Mouse (Mus musculus) liver, embryonic 13.5 days (tissue): ENCODE results near the gene 6430548M08Rik. TPM values are rescaled to one million over a fixed set of nuclear protein-coding genes. Genes with fewer than 3 reads are reported as not detected.

ENCODE experiments used
- ATAC-seq: fragments of 200-750 bp; cut with Nextera tagmentation; 2 replicates; pipeline ENCODE4 v1.8.0; 2017; ENCODE audit warnings: low read depth, mild to moderate bottlenecking, moderate number of reproducible peaks, moderate library complexity
- DNase-seq: peaks from one replicate; pipeline ENCODE4 v3.0.0; 2022
- H3K27ac ChIP-seq: fragments of 300-500 bp; sonication (generic); 2 replicates; pipeline ENCODE4 v1.5.1; 2015; ENCODE audit warnings: moderate library complexity, mild to moderate bottlenecking, inconsistent platforms
- H3K27me3 ChIP-seq: fragments of 300-500 bp; sonication (generic); 2 replicates; pipeline ENCODE4 v1.6.1; 2015; ENCODE audit warnings: mild to moderate bottlenecking, inconsistent platforms
- H3K36me3 ChIP-seq: fragments of 300-500 bp; sonication (generic); 2 replicates; pipeline ENCODE4 v1.6.1; 2015; ENCODE audit warnings: mild to moderate bottlenecking, inconsistent platforms
- H3K4me1 ChIP-seq: fragments of 300-500 bp; sonication (generic); replicated peaks from 2 replicates; pipeline ENCODE4 v1.6.1; 2015; ENCODE audit warnings: inconsistent platforms
- H3K4me2 ChIP-seq: fragments of 300-500 bp; sonication (generic); 2 replicates; pipeline ENCODE4 v1.6.1; 2015; ENCODE audit warnings: inconsistent platforms, mild to moderate bottlenecking, moderate library complexity
- H3K4me3 ChIP-seq: fragments of 300-500 bp; sonication (generic); replicated peaks from 2 replicates; pipeline ENCODE4 v1.5.1; 2015; ENCODE audit warnings: mild to moderate bottlenecking, inconsistent platforms
- H3K9ac ChIP-seq: fragments of 300-500 bp; sonication (generic); 2 replicates; pipeline ENCODE4 v1.6.1; 2015; ENCODE audit warnings: mild to moderate bottlenecking, inconsistent platforms
- H3K9me3 ChIP-seq: fragments of 300-500 bp; sonication (generic); replicated peaks from 2 replicates; pipeline ENCODE4 v1.6.1; 2016; ENCODE audit warnings: inconsistent platforms
- WGBS: fragments of 180-500 bp; shearing (Covaris S2); methylation state at CpG from one replicate; pipeline ENCODE4 v1.1.7; 2015; ENCODE audit not compliant: insufficient replicate concordance; 5-methylcytosine and 5-hydroxymethylcytosine counted together
- polyA plus RNA-seq: library from polyadenylated mRNA; unstranded; fragments of >200 nt; fragmentation: Nextera tagmentation; extraction: Ambion mirVana; gene quantifications from 2 replicates; pipeline ENCODE4 v1.2.1, GENCODE M21; 2015

Gene 6430548M08Rik
- polyA plus RNA-seq, 1 experiment from 2014 or later, result 1.8 TPM

- 30% methylated on average over 12 of the region's 12 CpGs for WGBS
- Histone ChIP-seq H3K9me3 (no peaks in the 10 kb centered on the region), H3K27ac (no peak overlapping the region), H3K27me3 (no peaks in the 10 kb centered on the region), H3K4me3 (no peak overlapping the region), H3K9ac (no peak overlapping the region), H3K36me3 (no peaks in the 10 kb centered on the region), H3K4me2 (no peak overlapping the region), H3K4me1 (no peaks in the 10 kb centered on the region)
- DNase-seq (no peak), ATAC-seq (no peak)
These were observed 30.8 kb downstream of the 6430548M08Rik start for GRCm38 (mm10) chr8:120144652-120145301.

DNA sequence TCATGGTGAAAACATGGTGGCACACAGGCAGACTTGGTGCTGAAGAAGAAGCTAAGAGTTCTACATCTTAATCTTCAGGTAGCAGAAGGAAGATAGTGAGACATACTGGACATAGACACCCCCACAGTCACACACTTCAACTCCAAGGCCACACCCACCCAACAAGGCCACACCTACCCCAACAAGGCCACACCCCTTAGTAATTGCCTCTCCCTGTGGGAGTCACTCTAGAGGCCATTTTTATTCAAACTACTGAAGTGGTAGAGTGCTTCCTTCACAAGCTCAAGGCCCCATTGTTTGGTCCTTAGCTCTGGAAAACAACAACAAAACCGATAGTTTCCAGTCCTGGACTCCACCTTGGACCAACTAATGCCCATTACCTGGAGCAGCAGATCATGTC, 32.1 kb downstream of the 6430548M08Rik start:
- 46% methylated on average over 1 of the region's 1 CpGs for WGBS
- Histone ChIP-seq H3K4me2 (no peak overlapping the region), H3K4me3 (no peak overlapping the region), H3K9ac (no peak overlapping the region), H3K9me3 (no peaks in the 10 kb centered on the region), H3K27ac (no peak overlapping the region), H3K27me3 (no peaks in the 10 kb centered on the region), H3K4me1 (no peaks in the 10 kb centered on the region), H3K36me3 (no peaks in the 10 kb centered on the region)
- DNase-seq, result no peak
- ATAC-seq, result no peak

DNA sequence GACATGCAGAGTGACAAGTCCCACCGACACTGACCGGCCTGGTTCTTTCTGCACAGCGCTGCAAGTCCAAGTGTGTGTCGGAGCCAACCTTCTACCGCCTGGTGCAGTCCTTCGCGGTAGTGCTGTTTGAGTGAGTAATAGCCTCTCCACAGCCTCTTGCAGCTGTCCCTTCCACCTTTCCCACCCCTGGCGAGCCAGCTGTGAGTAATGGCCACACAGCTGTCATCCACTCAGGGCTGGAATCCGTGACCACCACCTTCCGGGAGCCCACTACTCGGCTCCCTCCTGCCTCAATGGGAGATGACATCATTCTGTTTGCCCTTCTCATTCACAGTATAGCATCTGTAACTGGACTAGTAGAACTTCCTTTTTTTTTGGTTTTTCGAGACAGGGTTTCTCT, 36.1 kb downstream of the 6430548M08Rik start:
- DNase-seq (no peak), ATAC-seq (no peak)
- WGBS, result 36% methylated on average over 12 of the region's 12 CpGs
- H3K27me3 ChIP-seq, result no peaks in the 10 kb centered on the region
- no peak overlapping the region for H3K27ac ChIP-seq
- H3K36me3 ChIP-seq, result no peaks in the 10 kb centered on the region
- no peaks in the 10 kb centered on the region for H3K4me1 ChIP-seq
- H3K4me2 ChIP-seq, result no peak overlapping the region
- H3K4me3 ChIP-seq, result no peak overlapping the region
- no peaks in the 10 kb centered on the region for H3K9me3 ChIP-seq
- no peak overlapping the region for H3K9ac ChIP-seq

- Histone ChIP-seq H3K36me3 (no peaks in the 10 kb centered on the region), H3K9ac (no peak overlapping the region), H3K27me3 (no peaks in the 10 kb centered on the region), H3K9me3 (no peaks in the 10 kb centered on the region), H3K4me2 (no peak overlapping the region), H3K4me3 (no peak overlapping the region), H3K27ac (no peak overlapping the region), H3K4me1 (no peaks in the 10 kb centered on the region)
- DNase-seq (no peak), ATAC-seq (no peak)
- 66% methylated on average over 9 of the region's 9 CpGs for WGBS
These were observed 37.2 kb downstream of the 6430548M08Rik start for GRCm38 (mm10) chr8:120151151-120151550.

GRCm38 (mm10) chr8:120152636-120153035, 38.7 kb downstream of the 6430548M08Rik start:
- no peak overlapping the region for H3K4me2 ChIP-seq
- H3K4me3 ChIP-seq, result no peak overlapping the region
- H3K27ac ChIP-seq, result no peak overlapping the region
- H3K9me3 ChIP-seq, result no peaks in the 10 kb centered on the region
- no peak overlapping the region for H3K9ac ChIP-seq
- H3K36me3 ChIP-seq, result no peaks in the 10 kb centered on the region
- no peaks in the 10 kb centered on the region for H3K4me1 ChIP-seq
- DNase-seq (no peak), ATAC-seq (no peak)
- no peaks in the 10 kb centered on the region for H3K27me3 ChIP-seq
- WGBS, result 22% methylated on average over 7 of the region's 7 CpGs

DNA sequence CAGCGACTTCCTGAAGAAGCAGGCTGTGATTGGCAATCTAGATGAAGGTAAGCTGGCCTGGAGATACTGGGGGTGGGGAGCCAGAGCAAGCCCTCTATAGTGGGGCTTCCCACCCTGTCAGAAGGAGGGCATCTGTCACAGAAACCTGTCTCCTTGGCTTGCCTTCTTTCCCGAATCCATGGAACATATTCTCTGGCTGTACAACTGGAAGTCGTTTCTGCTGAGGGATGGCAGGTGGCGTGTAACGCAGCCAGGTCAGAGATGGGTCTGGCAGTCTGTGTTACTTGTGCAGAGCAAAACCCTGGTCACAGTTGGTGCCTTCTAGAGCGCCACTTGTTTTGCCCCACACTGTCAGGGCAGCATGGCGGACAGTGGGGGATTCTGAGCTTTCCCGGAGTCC, 46.4 kb downstream of the 6430548M08Rik start:
- DNase-seq, result no peak
- ATAC-seq, result no peak
- 61% methylated on average over 8 of the region's 8 CpGs for WGBS
- H3K36me3 ChIP-seq, result no peaks in the 10 kb centered on the region
- no peaks in the 10 kb centered on the region for H3K9me3 ChIP-seq
- no peak overlapping the region for H3K4me3 ChIP-seq
- no peak overlapping the region for H3K27ac ChIP-seq
- H3K4me1 ChIP-seq, result no peaks in the 10 kb centered on the region
- no peak overlapping the region for H3K9ac ChIP-seq
- no peak overlapping the region for H3K4me2 ChIP-seq
- H3K27me3 ChIP-seq, result peaks cover 6% of the 10 kb centered on the region; the same call in 1 of the 2 replicates

DNA sequence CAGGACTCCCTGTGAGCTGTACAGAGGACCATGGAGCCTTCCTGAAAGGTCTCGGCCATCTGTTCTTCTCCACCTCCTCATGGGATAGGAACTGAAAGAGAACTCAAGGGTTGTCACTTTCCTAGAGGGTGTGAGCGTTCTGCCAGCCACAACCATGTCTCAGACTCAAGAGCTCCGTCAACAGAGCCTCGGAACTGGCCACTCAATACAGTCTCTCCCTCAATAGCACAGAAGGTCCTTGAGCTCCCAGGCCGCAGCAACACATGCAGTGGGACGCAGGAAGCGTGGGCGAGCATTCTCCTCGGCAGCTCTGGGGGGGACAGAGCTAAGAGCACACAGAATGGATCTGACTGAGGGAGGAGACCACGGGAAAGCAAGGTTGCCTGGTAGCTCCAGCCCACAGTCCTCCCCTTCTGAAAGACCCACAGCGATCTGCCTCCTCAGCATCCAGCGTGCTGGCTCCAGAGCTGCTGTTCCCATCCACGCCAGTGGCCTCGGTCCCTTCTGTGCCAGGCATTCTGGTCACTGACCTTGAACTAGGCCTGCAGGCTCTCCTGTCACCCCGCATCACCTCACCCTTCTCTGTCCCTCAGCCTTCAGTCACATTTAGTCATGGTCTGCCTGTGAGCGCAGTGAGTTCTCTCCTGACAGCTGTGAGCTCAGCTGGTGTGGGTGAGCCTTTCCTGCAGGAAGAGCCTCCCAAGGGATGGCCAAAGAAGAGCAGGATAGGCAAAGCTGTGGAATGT, 47.9 kb downstream of the 6430548M08Rik start:
- WGBS, result 65% methylated on average over 16 of the region's 16 CpGs
- no peak overlapping the region for H3K4me2 ChIP-seq

GRCm38 (mm10) chr8:120162404-120162752, 48.4 kb downstream of the 6430548M08Rik start:
- WGBS, result 51% methylated on average over 5 of the region's 5 CpGs
- no peak overlapping the region for H3K4me3 ChIP-seq
- H3K4me1 ChIP-seq, result no peaks in the 10 kb centered on the region
- DNase-seq (no peak), ATAC-seq (no peak)
- no peak overlapping the region for H3K9ac ChIP-seq
- H3K36me3 ChIP-seq, result no peaks in the 10 kb centered on the region
- no peak overlapping the region for H3K4me2 ChIP-seq
- no peak overlapping the region for H3K27ac ChIP-seq
- no peaks in the 10 kb centered on the region for H3K9me3 ChIP-seq
- H3K27me3 ChIP-seq, result peaks cover 13% of the 10 kb centered on the region

More for the DNA sequence above, 47.9 kb downstream of the 6430548M08Rik start:
- Histone ChIP-seq H3K36me3 (no peaks in the 10 kb centered on the region), H3K9ac (no peak overlapping the region), H3K9me3 (no peaks in the 10 kb centered on the region), H3K4me1 (no peaks in the 10 kb centered on the region), H3K27me3 (peaks cover 10% of the 10 kb centered on the region; the same call in 1 of the 2 replicates), H3K27ac (no peak overlapping the region), H3K4me3 (no peak overlapping the region)
- DNase-seq, result no peak
- ATAC-seq, result no peak

DNA sequence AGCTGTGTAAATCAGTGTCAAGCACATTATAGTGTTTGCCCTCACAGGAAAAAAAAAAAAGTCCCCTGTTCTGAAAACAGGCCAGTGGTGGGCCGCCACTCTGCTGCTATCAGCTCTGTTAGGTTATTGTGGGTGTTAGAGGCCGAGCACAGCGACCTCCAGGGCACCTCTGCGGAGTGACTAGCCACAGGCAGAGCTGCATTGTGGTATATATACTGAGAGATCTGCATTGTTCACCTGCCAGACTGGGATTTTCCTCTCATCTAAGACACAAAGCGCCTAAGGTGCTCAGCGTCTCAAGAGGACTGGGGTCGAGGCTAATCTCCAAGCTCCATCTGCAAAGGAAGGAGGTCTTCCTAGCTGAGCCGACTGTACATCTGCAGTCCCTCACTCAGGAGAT, 49.4 kb downstream of the 6430548M08Rik start:
- no peak overlapping the region for H3K4me3 ChIP-seq
- H3K36me3 ChIP-seq, result no peaks in the 10 kb centered on the region
- no peak overlapping the region for H3K4me2 ChIP-seq
- no peaks in the 10 kb centered on the region for H3K4me1 ChIP-seq
- H3K9me3 ChIP-seq, result no peaks in the 10 kb centered on the region
- H3K9ac ChIP-seq, result no peak overlapping the region
- 56% methylated on average over 8 of the region's 8 CpGs for WGBS
- ATAC-seq (no peak), DNase-seq (no peak)
- H3K27me3 ChIP-seq, result peaks cover 23% of the 10 kb centered on the region
- H3K27ac ChIP-seq, result no peak overlapping the region

DNA sequence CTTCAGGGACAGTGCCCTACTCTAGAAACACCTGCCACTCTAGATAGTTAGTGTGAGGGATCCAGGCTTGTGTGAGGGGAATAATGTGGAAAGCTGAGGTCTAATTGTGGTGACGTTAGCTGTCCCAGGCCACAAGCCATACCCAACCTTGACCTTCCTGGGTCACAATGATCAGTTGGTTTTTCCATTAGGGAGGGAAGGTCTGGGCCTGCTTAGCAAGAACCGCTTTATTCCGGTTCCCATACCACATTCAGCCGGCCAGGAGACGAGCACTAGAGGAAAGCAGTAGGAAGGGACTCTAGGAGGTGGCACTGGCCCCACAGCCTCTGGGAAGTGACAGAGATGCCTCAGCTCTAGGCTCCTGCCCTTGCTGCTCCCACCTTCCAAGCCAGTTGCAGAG, 50.1 kb downstream of the 6430548M08Rik start:
- no peaks in the 10 kb centered on the region for H3K36me3 ChIP-seq
- ATAC-seq (no peak), DNase-seq (no peak)
- H3K9ac ChIP-seq, result no peak overlapping the region
- WGBS, result 81% methylated on average over 5 of the region's 5 CpGs
- no peaks in the 10 kb centered on the region for H3K9me3 ChIP-seq
- no peak overlapping the region for H3K27ac ChIP-seq
- H3K4me1 ChIP-seq, result no peaks in the 10 kb centered on the region
- H3K4me2 ChIP-seq, result no peak overlapping the region
- H3K27me3 ChIP-seq, result peaks cover 29% of the 10 kb centered on the region
- H3K4me3 ChIP-seq, result no peak overlapping the region

DNA sequence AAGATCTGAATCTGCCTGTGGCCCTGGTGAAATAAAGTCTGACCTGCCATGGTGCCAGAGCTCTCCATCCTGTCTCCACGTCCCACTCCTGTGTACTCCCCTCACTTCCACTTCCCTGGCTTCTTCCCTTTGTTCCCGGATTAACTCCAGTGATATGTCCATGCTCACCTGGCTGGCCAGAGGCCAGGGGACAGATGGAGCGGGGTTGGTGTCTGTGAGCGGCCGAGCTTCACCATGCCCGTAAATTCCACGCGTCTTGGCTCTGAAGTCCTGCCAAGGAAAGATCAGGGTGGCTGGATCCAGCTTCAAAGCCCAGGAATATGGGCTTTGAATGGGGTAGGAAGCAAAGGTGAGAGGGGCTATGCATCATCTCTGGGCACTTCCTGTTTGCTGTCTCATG, 53.2 kb downstream of the 6430548M08Rik start:
- 76% methylated on average over 8 of the region's 8 CpGs for WGBS
- H3K4me1 ChIP-seq, result no peaks in the 10 kb centered on the region
- no peak overlapping the region for H3K4me3 ChIP-seq
- DNase-seq (no peak), ATAC-seq (no peak)
- no peak overlapping the region for H3K9ac ChIP-seq
- no peak overlapping the region for H3K27ac ChIP-seq
- no peak overlapping the region for H3K4me2 ChIP-seq
- H3K27me3 ChIP-seq, result peaks cover 37% of the 10 kb centered on the region
- H3K36me3 ChIP-seq, result no peaks in the 10 kb centered on the region
- H3K9me3 ChIP-seq, result no peaks in the 10 kb centered on the region

DNA sequence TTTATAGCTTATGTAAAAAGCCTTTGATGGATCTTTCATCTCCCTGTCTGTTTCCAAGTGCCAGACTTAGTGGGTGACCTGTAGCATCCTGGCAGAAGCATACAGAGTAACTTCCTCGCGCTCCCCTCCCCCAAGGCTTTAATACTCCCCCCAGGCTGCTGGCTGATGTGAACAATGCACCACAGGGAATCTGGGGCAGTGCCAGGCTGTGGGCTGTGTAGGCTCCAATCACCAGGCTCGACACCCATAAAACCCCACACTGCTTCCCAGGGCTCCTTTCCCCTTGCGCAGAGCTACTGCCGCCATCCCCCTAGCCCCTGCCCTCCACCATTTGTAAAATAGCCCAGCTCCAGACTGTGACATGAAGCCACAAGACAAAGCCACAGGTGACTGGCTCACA, 53.9 kb downstream of the 6430548M08Rik start:
- no peak overlapping the region for H3K4me2 ChIP-seq
- H3K36me3 ChIP-seq, result no peaks in the 10 kb centered on the region
- peaks cover 37% of the 10 kb centered on the region for H3K27me3 ChIP-seq
- no peak overlapping the region for H3K4me3 ChIP-seq
- ATAC-seq (no peak), DNase-seq (no peak)
- no peaks in the 10 kb centered on the region for H3K4me1 ChIP-seq
- H3K9ac ChIP-seq, result no peak overlapping the region
- 47% methylated on average over 5 of the region's 5 CpGs for WGBS
- no peak overlapping the region for H3K27ac ChIP-seq
- H3K9me3 ChIP-seq, result no peaks in the 10 kb centered on the region
